Mouse (Mus musculus) kidney, adult 2 months (tissue): ENCODE results near the gene Fxyd2.

Source experiments
- CTCF ChIP-seq: fragments of 200-500 bp; conservative IDR thresholded peaks from 2 replicates; pipeline ENCODE4 v1.5.1; 2011; ENCODE audit warnings: low read depth, mild to moderate bottlenecking, control low read depth, low read length, moderate library complexity, mixed read lengths; ENCODE audit not compliant: insufficient read depth, insufficient read length
- POLR2A ChIP-seq: fragments of 200-500 bp; IDR thresholded peaks from one replicate; pipeline ENCODE4 v1.6.1; 2011; ENCODE audit warnings: low read depth, low read length, control low read depth

- TF ChIP-seq CTCF, result no peak
- TF ChIP-seq POLR2A, result no peak
Observed at GRCm38 (mm10) chr9:45382336-45382735, 17.1 kb upstream of the Fxyd2 start.
